Mouse (Mus musculus): ENCODE results near the gene Olfr97. TPM values are rescaled to one million over a fixed set of nuclear protein-coding genes. Genes with fewer than 3 reads are reported as not detected.

Olfr97 gene
- polyA plus RNA-seq, 1 experiment from 2014 or later = not detected

DNA sequence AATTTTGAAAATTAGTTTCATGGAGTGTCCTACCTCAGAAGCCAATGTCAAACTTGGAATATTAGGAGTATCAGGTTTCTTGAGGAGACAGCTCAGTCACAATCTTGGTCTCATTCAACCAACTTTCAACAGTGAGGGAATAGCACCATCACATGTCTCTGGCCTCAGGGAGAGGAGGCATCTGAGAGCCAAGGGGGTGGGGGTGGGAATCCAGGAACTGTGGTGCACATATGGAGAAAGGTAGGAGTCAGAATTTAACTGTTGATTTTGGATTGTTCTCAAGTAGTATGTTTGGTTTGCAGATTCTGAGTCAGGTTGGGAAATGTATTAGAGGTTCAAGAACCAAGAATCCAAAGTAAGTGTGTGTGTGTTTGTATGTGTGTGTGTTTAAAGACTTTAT, 44.1 kb downstream of the Olfr97 start:
- Histone ChIP-seq H3K27ac (no peak overlapping the region), H3K36me3 (no peaks in the 10 kb centered on the region)

DNA sequence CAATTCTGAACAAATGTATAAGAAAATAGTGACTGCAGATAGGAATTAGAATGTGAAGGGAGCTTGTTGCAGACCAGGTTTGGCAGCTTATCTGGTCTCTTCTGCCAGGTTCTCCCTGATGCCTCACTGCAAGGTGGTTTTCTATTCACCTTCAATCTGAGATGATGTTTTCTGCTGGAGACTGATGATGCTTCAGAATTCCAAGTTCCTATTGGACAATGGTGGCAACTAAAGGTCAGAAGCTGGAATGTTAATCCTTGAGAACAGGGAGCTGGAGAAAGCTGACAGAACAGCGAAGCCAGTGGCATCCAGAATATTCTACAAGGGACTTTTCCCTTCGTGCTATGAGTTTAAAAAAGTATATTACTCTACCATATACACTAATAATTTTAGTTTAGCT, 46.4 kb downstream of the Olfr97 start:
- peaks cover 10% of the 10 kb centered on the region for H3K27me3 ChIP-seq
- no peaks in the 10 kb centered on the region for H3K9me3 ChIP-seq
- 55% methylated on average over 2 of the region's 2 CpGs for WGBS
- no peak overlapping the region for H3K4me3 ChIP-seq
- no peak overlapping the region for H3K27ac ChIP-seq
- H3K4me1 ChIP-seq = no peaks in the 10 kb centered on the region
- no peak overlapping the region for H3K4me2 ChIP-seq
- H3K36me3 ChIP-seq = no peaks in the 10 kb centered on the region
- H3K9ac ChIP-seq = no peak overlapping the region
- no peak for ATAC-seq (ENCODE audit: insufficient number of reproducible peaks, low FRiP score, low TSS enrichment, low read depth)

More for the DNA sequence above, 44.1 kb downstream of the Olfr97 start:
- Histone ChIP-seq H3K27me3 (peaks cover 32% of the 10 kb centered on the region), H3K9me3 (no peaks in the 10 kb centered on the region), H3K4me2 (no peak overlapping the region), H3K9ac (no peak overlapping the region), H3K4me1 (peaks cover 10% of the 10 kb centered on the region; the same call in 1 of the 2 replicates), H3K4me3 (no peak overlapping the region)
- ATAC-seq (ENCODE audit: insufficient number of reproducible peaks, low FRiP score, low TSS enrichment, low read depth) = no peak

DNA sequence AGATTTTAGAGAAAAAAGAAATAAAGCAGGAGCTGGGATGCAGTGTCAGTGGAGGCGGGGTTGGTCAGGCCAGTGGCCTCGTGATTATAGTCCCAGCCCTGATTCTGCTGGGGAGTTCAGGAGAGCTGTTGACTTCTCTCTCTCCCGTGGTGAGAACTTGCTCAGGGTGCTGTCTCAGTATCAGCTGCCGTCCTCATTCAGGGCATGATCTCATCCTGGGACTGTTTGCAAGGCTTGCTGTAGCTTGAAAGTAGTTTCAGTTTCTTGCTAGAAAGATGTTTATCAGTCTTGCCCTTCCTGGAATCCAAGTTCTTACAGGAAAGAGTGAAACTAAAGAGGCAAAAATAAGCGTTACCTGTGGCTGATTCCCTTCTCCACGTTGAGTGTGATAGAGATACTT, 51.7 kb downstream of the Olfr97 start:
- Histone ChIP-seq H3K9ac (no peak overlapping the region), H3K9me3 (no peaks in the 10 kb centered on the region), H3K4me2 (no peak overlapping the region), H3K27ac (no peak overlapping the region), H3K27me3 (no peaks in the 10 kb centered on the region), H3K36me3 (no peaks in the 10 kb centered on the region), H3K4me1 (no peaks in the 10 kb centered on the region), H3K4me3 (no peak overlapping the region)
- 43% methylated on average over 6 of the region's 6 CpGs for WGBS
- ATAC-seq (ENCODE audit: insufficient number of reproducible peaks, low FRiP score, low TSS enrichment, low read depth) = no peak

Other genes starting within 250 kb of the Olfr97 start
- 0.87 and 0.88 TPM in 2 replicates for gene H2-M5, start 247.8 kb downstream of the Olfr97 start, polyA plus RNA-seq (2015; fragmentation: Nextera tagmentation; extraction: Ambion mirVana)
- 64.4 and 72.9 TPM in 2 replicates for gene Zfp57, start 236.2 kb downstream of the Olfr97 start, polyA plus RNA-seq (2015; fragmentation: Nextera tagmentation; extraction: Ambion mirVana)
- gene Mog, start 213.9 kb downstream of the Olfr97 start, polyA plus RNA-seq (2015; fragmentation: Nextera tagmentation; extraction: Ambion mirVana) = 0.14 TPM in 1 of 2 replicates, not detected in the other
- 8.1 and 8.7 TPM in 2 replicates for gene Gabbr1, start 191.4 kb downstream of the Olfr97 start, polyA plus RNA-seq (2015; fragmentation: Nextera tagmentation; extraction: Ambion mirVana)
- gene Olfr90, start 148.8 kb downstream of the Olfr97 start, polyA plus RNA-seq (2015; fragmentation: Nextera tagmentation; extraction: Ambion mirVana) = not detected in 2 replicates
- not detected in 2 replicates for gene Olfr91, start 139.1 kb downstream of the Olfr97 start, polyA plus RNA-seq (2015; fragmentation: Nextera tagmentation; extraction: Ambion mirVana)
- not detected in 2 replicates for gene Olfr92, start 117.2 kb downstream of the Olfr97 start, polyA plus RNA-seq (2015; fragmentation: Nextera tagmentation; extraction: Ambion mirVana)
- not detected in 2 replicates for gene Olfr93, start 75.8 kb downstream of the Olfr97 start, polyA plus RNA-seq (2015; fragmentation: Nextera tagmentation; extraction: Ambion mirVana)
- gene Ubd, start 43.4 kb downstream of the Olfr97 start, polyA plus RNA-seq (2015; fragmentation: Nextera tagmentation; extraction: Ambion mirVana) = not detected in 2 replicates
- gene Olfr94, start 36.3 kb downstream of the Olfr97 start, polyA plus RNA-seq (2015; fragmentation: Nextera tagmentation; extraction: Ambion mirVana) = 0.12 and 0.14 TPM in 2 replicates
- gene Olfr95, start 24.2 kb downstream of the Olfr97 start, polyA plus RNA-seq (2015; fragmentation: Nextera tagmentation; extraction: Ambion mirVana) = not detected in 2 replicates
- gene Olfr96, start 17.2 kb downstream of the Olfr97 start, polyA plus RNA-seq (2015; fragmentation: Nextera tagmentation; extraction: Ambion mirVana) = not detected in 2 replicates
- gene Olfr98, start 26.4 kb upstream of the Olfr97 start, polyA plus RNA-seq (2015; fragmentation: Nextera tagmentation; extraction: Ambion mirVana) = not detected in 2 replicates
- 1.9 and 3.3 TPM in 2 replicates for gene H2-M3, start 32.9 kb upstream of the Olfr97 start, polyA plus RNA-seq (2015; fragmentation: Nextera tagmentation; extraction: Ambion mirVana)
- gene Olfr99, start 46.1 kb upstream of the Olfr97 start, polyA plus RNA-seq (2015; fragmentation: Nextera tagmentation; extraction: Ambion mirVana) = not detected in 2 replicates
- not detected in 2 replicates for gene Olfr101, start 67.0 kb upstream of the Olfr97 start, polyA plus RNA-seq (2015; fragmentation: Nextera tagmentation; extraction: Ambion mirVana)
- not detected in 2 replicates for gene Olfr102, start 79.7 kb upstream of the Olfr97 start, polyA plus RNA-seq (2015; fragmentation: Nextera tagmentation; extraction: Ambion mirVana)
- gene Olfr103, start 102.4 kb upstream of the Olfr97 start, polyA plus RNA-seq (2015; fragmentation: Nextera tagmentation; extraction: Ambion mirVana) = not detected in 2 replicates
- not detected in 2 replicates for gene Olfr104-ps, start 122.3 kb upstream of the Olfr97 start, polyA plus RNA-seq (2015; fragmentation: Nextera tagmentation; extraction: Ambion mirVana)
- gene Olfr105-ps, start 141.7 kb upstream of the Olfr97 start, polyA plus RNA-seq (2015; fragmentation: Nextera tagmentation; extraction: Ambion mirVana) = not detected in 2 replicates
- gene Olfr106-ps, start 153.1 kb upstream of the Olfr97 start, polyA plus RNA-seq (2015; fragmentation: Nextera tagmentation; extraction: Ambion mirVana) = not detected in 2 replicates
- not detected in 2 replicates for gene Olfr107, start 161.9 kb upstream of the Olfr97 start, polyA plus RNA-seq (2015; fragmentation: Nextera tagmentation; extraction: Ambion mirVana)
- gene Olfr108, start 208.2 kb upstream of the Olfr97 start, polyA plus RNA-seq (2015; fragmentation: Nextera tagmentation; extraction: Ambion mirVana) = not detected in 2 replicates
- not detected in 2 replicates for gene Olfr109, start 221.6 kb upstream of the Olfr97 start, polyA plus RNA-seq (2015; fragmentation: Nextera tagmentation; extraction: Ambion mirVana)
- gene H2-M2, start 246.2 kb upstream of the Olfr97 start, polyA plus RNA-seq (2015; fragmentation: Nextera tagmentation; extraction: Ambion mirVana) = not detected in 2 replicates

Data from limb, embryonic 15.5 days (tissue).